Mouse (Mus musculus): ENCODE measurements around the gene Clp1. TPM values are rescaled to one million over a fixed set of nuclear protein-coding genes. Genes with fewer than 3 reads are reported as not detected.

Gene Clp1
- polyA plus RNA-seq, 1 experiment from 2014 or later = 28.7 TPM

DNA sequence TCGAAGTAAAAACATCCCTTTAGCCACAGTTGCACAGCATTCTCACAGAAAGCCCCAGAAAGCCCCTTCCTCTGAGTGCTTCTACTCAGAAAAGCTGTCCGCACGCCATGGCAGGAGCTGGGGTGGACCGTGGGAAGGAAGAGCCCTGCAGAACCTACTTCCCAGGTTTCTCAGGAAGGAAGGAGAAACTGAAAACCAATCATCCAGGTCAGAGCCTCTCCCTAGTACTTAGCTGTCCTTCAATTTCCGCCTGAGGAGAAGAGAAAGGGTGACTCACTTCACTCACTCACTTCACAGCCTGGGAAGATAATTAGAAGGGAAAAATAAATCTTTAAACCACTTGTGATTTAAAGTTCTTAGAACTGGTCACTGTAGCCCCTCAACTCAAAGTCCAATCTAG is 22.8 kb downstream of the Clp1 start:
- 75% methylated on average over 5 of the region's 5 CpGs for WGBS
- Histone ChIP-seq H3K27me3 (no peaks in the 10 kb centered on the region), H3K27ac (peak overlapping the region; percentile 47; the same call in 1 of the 2 replicates), H3K4me2 (no peak overlapping the region), H3K4me3 (no peak overlapping the region), H3K4me1 (0 out of 2 replicates have a peak, but pooled peaks cover 4% of the 10 kb centered on the region), H3K9me3 (no peaks in the 10 kb centered on the region), H3K9ac (no peak overlapping the region), H3K36me3 (peaks cover 35% of the 10 kb centered on the region)
- ATAC-seq (ENCODE audit: insufficient number of reproducible peaks, low FRiP score, low TSS enrichment, low read depth) = no peak

GRCm38 (mm10) chr2:84703497-84703896 is 23.7 kb downstream of the Clp1 start:
- H3K4me2 ChIP-seq = no peak overlapping the region
- H3K27ac ChIP-seq = no peak overlapping the region
- H3K4me3 ChIP-seq = no peak overlapping the region
- ATAC-seq (ENCODE audit: insufficient number of reproducible peaks, low FRiP score, low TSS enrichment, low read depth) = no peak
- no peaks in the 10 kb centered on the region for H3K9me3 ChIP-seq
- 94% methylated on average over 1 of the region's 1 CpGs for WGBS
- H3K27me3 ChIP-seq = no peaks in the 10 kb centered on the region
- no peak overlapping the region for H3K9ac ChIP-seq
- H3K4me1 ChIP-seq = 0 out of 2 replicates have a peak, but pooled peaks cover 4% of the 10 kb centered on the region
- peaks cover 37% of the 10 kb centered on the region for H3K36me3 ChIP-seq

GRCm38 (mm10) chr2:84695007-84695695 is 32.0 kb downstream of the Clp1 start:
- Histone ChIP-seq H3K4me1 (no peaks in the 10 kb centered on the region), H3K4me3 (no peak overlapping the region), H3K9me3 (no peaks in the 10 kb centered on the region), H3K4me2 (no peak overlapping the region), H3K27me3 (no peaks in the 10 kb centered on the region), H3K36me3 (peaks cover 63% of the 10 kb centered on the region), H3K9ac (no peak overlapping the region), H3K27ac (no peak overlapping the region)
- WGBS = 87% methylated on average over 5 of the region's 5 CpGs
- no peak for ATAC-seq (ENCODE audit: insufficient number of reproducible peaks, low FRiP score, low TSS enrichment, low read depth)

DNA sequence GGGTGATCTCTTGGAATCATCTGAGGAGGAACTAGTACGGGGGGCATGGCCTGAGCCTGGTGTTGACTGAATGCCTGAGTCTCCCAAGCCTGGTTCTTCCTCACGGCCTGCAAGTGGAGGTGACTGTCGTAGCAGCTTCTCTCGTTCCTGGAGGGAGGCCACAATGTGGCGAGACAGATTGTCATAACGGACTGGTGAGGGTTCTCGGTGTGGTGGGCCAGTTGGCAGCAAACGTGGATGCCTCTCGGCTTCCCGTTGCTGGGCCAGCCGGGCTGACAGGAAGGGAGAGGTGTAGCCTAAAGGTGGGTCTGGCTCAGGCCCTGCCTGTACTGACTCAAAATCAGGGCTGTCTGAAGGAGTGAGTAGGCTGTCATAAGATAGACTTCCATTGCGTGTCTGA is 37.1 kb downstream of the Clp1 start:
- Histone ChIP-seq H3K9me3 (no peaks in the 10 kb centered on the region), H3K36me3 (peaks cover 87% of the 10 kb centered on the region), H3K27me3 (no peaks in the 10 kb centered on the region), H3K4me3 (no peak overlapping the region), H3K9ac (no peak overlapping the region), H3K4me2 (no peak overlapping the region), H3K27ac (no peak overlapping the region; the same call in 1 of the 2 replicates), H3K4me1 (no peaks in the 10 kb centered on the region)
- WGBS = 91% methylated on average over 12 of the region's 12 CpGs
- ATAC-seq (ENCODE audit: insufficient number of reproducible peaks, low FRiP score, low TSS enrichment, low read depth) = no peak

- Histone ChIP-seq H3K27ac (no peak overlapping the region), H3K36me3 (peaks cover 84% of the 10 kb centered on the region), H3K27me3 (no peaks in the 10 kb centered on the region), H3K4me2 (no peak overlapping the region), H3K4me3 (no peak overlapping the region), H3K9me3 (no peaks in the 10 kb centered on the region), H3K9ac (no peak overlapping the region), H3K4me1 (no peaks in the 10 kb centered on the region)
- WGBS = 76% methylated on average over 2 of the region's 2 CpGs
- ATAC-seq (ENCODE audit: insufficient number of reproducible peaks, low FRiP score, low TSS enrichment, low read depth) = no peak
Measured at GRCm38 (mm10) chr2:84688080-84688844, 38.9 kb downstream of the Clp1 start.

DNA sequence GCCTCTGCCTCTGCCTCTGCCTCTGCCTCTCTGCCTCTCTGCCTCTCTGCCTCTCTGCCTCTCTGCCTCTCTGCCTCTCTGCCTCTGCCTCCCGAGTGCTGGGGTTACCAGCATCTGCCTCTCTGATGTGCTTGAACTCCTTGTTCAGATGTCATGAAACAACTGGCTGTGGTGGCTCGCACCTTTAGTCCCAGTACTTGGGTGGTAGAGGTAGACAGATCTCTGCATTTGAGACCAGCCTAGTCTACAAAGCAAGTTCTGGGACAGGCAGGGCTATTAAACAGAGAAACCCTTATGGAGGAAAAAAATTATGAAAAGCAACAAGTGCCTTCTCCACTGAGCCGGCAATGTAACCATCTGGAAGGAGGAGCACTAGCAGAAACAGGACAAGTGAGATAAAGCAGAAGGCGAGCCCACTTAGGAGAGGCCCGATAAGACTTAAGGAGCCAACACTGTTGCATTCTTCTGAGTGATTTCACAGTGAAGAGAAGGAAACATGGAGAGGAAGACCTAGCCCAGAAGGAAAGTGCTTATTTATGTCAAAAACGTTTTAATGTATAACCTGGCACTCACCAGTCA is 44.5 kb downstream of the Clp1 start:
- Histone ChIP-seq H3K27me3 (no peaks in the 10 kb centered on the region), H3K27ac (no peak overlapping the region), H3K4me1 (peaks cover 8% of the 10 kb centered on the region), H3K4me3 (no peak overlapping the region), H3K9me3 (no peaks in the 10 kb centered on the region), H3K9ac (no peak overlapping the region), H3K4me2 (no peak overlapping the region), H3K36me3 (peaks cover 34% of the 10 kb centered on the region)
- 81% methylated on average over 6 of the region's 6 CpGs for WGBS
- no peak for ATAC-seq (ENCODE audit: insufficient number of reproducible peaks, low FRiP score, low TSS enrichment, low read depth)

DNA sequence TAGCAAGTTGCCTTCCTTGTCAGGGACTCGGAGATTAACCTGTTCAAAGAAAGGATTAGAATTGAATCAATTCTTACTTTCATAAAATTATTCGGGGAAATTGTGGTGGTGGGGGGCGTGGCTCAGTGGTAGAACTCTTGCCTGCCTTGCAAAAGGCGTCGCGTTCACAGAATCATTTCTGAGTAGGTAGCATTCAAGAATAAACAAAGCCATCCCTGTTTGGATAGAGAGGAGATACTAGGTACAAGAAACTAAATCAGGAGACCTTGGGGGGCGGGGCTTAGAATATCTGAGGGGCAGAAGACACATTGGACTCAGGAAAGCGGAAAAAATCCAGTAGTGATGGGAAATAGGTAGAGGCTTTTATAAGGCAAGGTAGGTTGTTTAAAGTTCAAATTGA is 48.1 kb downstream of the Clp1 start, which contains the start of gene Tmx2:
TSS of gene Tmx2 (minus strand) at position 125 of the 400 bp plus-strand sequence.
- peak within 1 kb of the TSS; percentile 69 for H3K4me3 ChIP-seq
- H3K4me2 ChIP-seq = peak within 1 kb of the TSS; percentile 74
- 16% methylated on average over 8 of the region's 8 CpGs for WGBS
- H3K36me3 ChIP-seq = peaks cover 22% of the 10 kb centered on the region
- H3K27ac ChIP-seq = peak within 1 kb of the TSS; percentile 44; the same call in 1 of the 2 replicates
- no peaks in the 10 kb centered on the region for H3K27me3 ChIP-seq
- peak within 1 kb of the TSS; percentile 67 for H3K9ac ChIP-seq
- peaks cover 16% of the 10 kb centered on the region for H3K4me1 ChIP-seq
- no peak for ATAC-seq (ENCODE audit: insufficient number of reproducible peaks, low FRiP score, low TSS enrichment, low read depth)
- H3K9me3 ChIP-seq = no peaks in the 10 kb centered on the region

GRCm38 (mm10) chr2:84677968-84678880 is 48.9 kb downstream of the Clp1 start, which contains the start of the genes Gm28635 and Med19:
Gene Gm28635 (minus strand): TSS chr2:84678041.
Gene Med19 (plus strand): TSS chr2:84678402.
- peak within 1 kb of the TSS; percentile 44; the same call in 1 of the 2 replicates for H3K27ac ChIP-seq

GRCm38 (mm10) chr2:84677270-84677967 is 49.7 kb downstream of the Clp1 start:
- WGBS = 10% methylated on average over 22 of the region's 22 CpGs
- Histone ChIP-seq H3K9ac (peak overlapping the region; percentile 28; the same call in 1 of the 2 replicates), H3K36me3 (peaks cover 36% of the 10 kb centered on the region)

More at GRCm38 (mm10) chr2:84677968-84678880, 48.9 kb downstream of the Clp1 start, which contains the start of the genes Gm28635 and Med19:
- H3K4me3 ChIP-seq = peak within 1 kb of the TSS; percentile 69
- no peaks in the 10 kb centered on the region for H3K27me3 ChIP-seq
- peak within 1 kb of the TSS; percentile 74 for H3K4me2 ChIP-seq
- ATAC-seq (ENCODE audit: insufficient number of reproducible peaks, low FRiP score, low TSS enrichment, low read depth) = peak; percentile 100
- H3K9ac ChIP-seq = peak within 1 kb of the TSS; percentile 67
- under 1% methylated on average over 44 of the region's 44 CpGs for WGBS
- H3K9me3 ChIP-seq = no peaks in the 10 kb centered on the region
- H3K36me3 ChIP-seq = peaks cover 27% of the 10 kb centered on the region
- H3K4me1 ChIP-seq = peaks cover 16% of the 10 kb centered on the region

More at GRCm38 (mm10) chr2:84677270-84677967, 49.7 kb downstream of the Clp1 start:
- Histone ChIP-seq H3K4me2 (peak overlapping the region; percentile 74), H3K27me3 (no peaks in the 10 kb centered on the region), H3K4me3 (peak overlapping the region; percentile 69), H3K9me3 (no peaks in the 10 kb centered on the region), H3K4me1 (peaks cover 16% of the 10 kb centered on the region), H3K27ac (peak overlapping the region; percentile 43; the same call in 1 of the 2 replicates)
- no peak for ATAC-seq (ENCODE audit: insufficient number of reproducible peaks, low FRiP score, low TSS enrichment, low read depth)

Measured in limb, embryonic 15.5 days (tissue).